Mouse (Mus musculus) kidney, embryonic 16.5 days (tissue): ENCODE data around the gene Pepd. TPM values are rescaled to one million over a fixed set of nuclear protein-coding genes. Genes with fewer than 3 reads are reported as not detected.

Experiments
- ATAC-seq: fragments of 200-750 bp; cut with Nextera tagmentation; 2 replicates; pipeline ENCODE4 v1.8.0; 2017; ENCODE audit warnings: moderate TSS enrichment; ENCODE audit not compliant: low FRiP score, low TSS enrichment
- H3K27ac ChIP-seq: fragments of 300-500 bp; sonication (generic); 2 replicates; pipeline ENCODE4 v1.5.1; 2014; ENCODE audit warnings: low read length
- H3K27me3 ChIP-seq: fragments of 300-500 bp; sonication (generic); 2 replicates; pipeline ENCODE4 v1.6.1; 2014; ENCODE audit warnings: low read length, control low read depth, mixed read lengths; ENCODE audit not compliant: insufficient read depth
- H3K36me3 ChIP-seq: fragments of 300-500 bp; sonication (generic); 2 replicates; pipeline ENCODE4 v1.6.1; 2014; ENCODE audit warnings: low read length, control low read depth, mixed read lengths; ENCODE audit not compliant: insufficient read depth
- H3K4me1 ChIP-seq: fragments of 300-500 bp; sonication (generic); 2 replicates; pipeline ENCODE4 v1.6.1; 2014; ENCODE audit warnings: low read length, control low read depth, mixed read lengths; ENCODE audit not compliant: insufficient read depth
- H3K4me2 ChIP-seq: fragments of 300-500 bp; sonication (generic); replicated peaks from 2 replicates; pipeline ENCODE4 v1.6.1; 2014; ENCODE audit warnings: low read depth, low read length
- H3K4me3 ChIP-seq: fragments of 300-500 bp; sonication (generic); 2 replicates; pipeline ENCODE4 v1.5.1; 2014; ENCODE audit warnings: mild to moderate bottlenecking, low read length
- H3K9ac ChIP-seq: fragments of 300-500 bp; sonication (generic); replicated peaks from 2 replicates; pipeline ENCODE4 v1.6.1; 2014; ENCODE audit warnings: low read length
- H3K9me3 ChIP-seq: fragments of 300-500 bp; sonication (generic); 2 replicates; pipeline ENCODE4 v1.6.1; 2016; ENCODE audit warnings: low read length, control low read depth
- WGBS: fragments of 180-500 bp; shearing (Covaris S2); extraction: QIAGEN DNeasy Blood & Tissue Kit; methylation state at CpG from one replicate; pipeline ENCODE4 v1.1.7; 2014; 5-methylcytosine and 5-hydroxymethylcytosine counted together
- polyA plus RNA-seq: library from polyadenylated mRNA; unstranded; fragments of >200 nt; fragmentation: Nextera tagmentation; extraction: Ambion mirVana; gene quantifications from 2 replicates; pipeline ENCODE4 v1.2.1, GENCODE M21; 2015

Gene Pepd
- polyA plus RNA-seq, 1 experiment from 2014 or later, result 148 TPM

DNA sequence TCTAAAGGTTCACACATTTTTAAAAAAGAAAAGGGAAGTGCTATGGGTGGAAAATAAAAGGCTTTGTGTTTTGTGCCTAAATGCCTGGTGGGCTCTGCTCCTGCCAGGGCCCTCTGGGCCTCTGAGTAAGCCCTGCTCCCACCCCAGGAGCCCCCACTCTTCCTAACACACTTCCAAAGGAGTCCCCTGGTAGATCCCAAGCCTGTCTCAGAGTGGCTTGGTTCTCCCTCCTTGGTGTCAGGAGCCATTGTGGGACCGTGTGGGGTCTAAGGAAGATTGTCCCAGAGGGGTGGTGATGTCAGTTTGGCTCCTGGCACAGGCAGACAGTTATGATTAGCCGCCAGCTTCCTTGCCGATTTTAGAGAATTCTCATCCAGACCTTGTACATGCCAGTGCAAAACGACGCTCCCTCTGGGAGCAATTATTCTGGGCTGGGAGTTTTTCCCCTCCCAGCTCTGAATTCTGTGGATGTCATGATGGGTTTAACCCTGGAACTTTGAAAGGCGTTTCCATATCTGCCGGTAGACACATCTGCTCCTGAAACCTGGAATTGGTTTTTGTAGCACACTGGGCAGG lies 74.5 kb downstream of the Pepd start:
- Histone ChIP-seq H3K4me3 (no peak overlapping the region), H3K4me2 (no peak overlapping the region), H3K9ac (no peak overlapping the region), H3K9me3 (no peaks in the 10 kb centered on the region), H3K27ac (no peak overlapping the region), H3K36me3 (peaks cover 5% of the 10 kb centered on the region), H3K4me1 (peaks cover 24% of the 10 kb centered on the region), H3K27me3 (no peaks in the 10 kb centered on the region)
- ATAC-seq, result no peak
- WGBS, result 63% methylated on average over 7 of the region's 7 CpGs

DNA sequence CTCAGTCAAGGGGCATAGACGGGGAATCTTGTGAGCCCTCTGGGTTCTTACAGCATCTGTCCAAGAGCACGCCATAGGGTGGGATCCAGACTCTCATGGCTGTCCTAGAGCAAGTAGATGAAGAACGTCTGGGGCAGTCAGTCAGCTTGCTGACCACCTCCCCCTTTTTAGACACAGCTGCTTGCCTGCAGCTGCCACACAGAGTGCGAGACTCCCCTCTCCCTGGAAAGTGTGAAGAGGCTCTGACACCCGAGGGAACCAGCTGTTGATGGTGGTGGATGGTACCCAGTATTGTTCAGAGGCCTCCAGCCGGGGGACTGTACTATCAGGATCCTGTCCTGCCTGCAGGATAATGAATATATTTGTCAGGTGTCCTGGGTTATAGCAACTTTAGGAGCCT lies 75.1 kb downstream of the Pepd start:
- ATAC-seq, result no peak
- WGBS, result 47% methylated on average over 6 of the region's 6 CpGs
- no peak overlapping the region for H3K4me2 ChIP-seq

DNA sequence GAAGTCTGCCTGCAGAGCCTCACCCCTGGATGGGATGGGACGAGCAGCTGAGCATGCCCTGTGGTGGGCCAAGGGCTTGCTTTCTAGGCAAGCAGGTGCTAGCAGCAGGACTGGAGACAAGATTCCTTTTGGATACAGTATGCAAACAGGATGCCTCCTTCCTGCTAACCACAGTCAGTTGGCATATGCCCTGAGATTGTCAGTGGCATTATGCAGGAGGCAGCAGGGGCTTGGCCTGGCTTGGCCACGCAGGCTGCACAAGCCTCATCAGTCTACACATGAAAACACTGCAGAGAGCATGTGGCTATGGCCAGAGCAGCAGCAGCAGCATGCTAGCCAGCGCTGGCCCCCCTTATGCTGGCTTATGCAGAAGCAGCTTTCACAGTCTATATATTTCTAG lies 76.3 kb downstream of the Pepd start:
- H3K4me3 ChIP-seq, result no peak overlapping the region
- no peaks in the 10 kb centered on the region for H3K27me3 ChIP-seq
- no peaks in the 10 kb centered on the region for H3K36me3 ChIP-seq
- ATAC-seq, result no peak
- H3K9me3 ChIP-seq, result no peaks in the 10 kb centered on the region
- H3K9ac ChIP-seq, result no peak overlapping the region
- 68% methylated on average over 3 of the region's 3 CpGs for WGBS
- H3K4me1 ChIP-seq, result peaks cover 22% of the 10 kb centered on the region
- no peak overlapping the region for H3K4me2 ChIP-seq
- H3K27ac ChIP-seq, result no peak overlapping the region

More for the DNA sequence above, 75.1 kb downstream of the Pepd start:
- peaks cover 24% of the 10 kb centered on the region for H3K4me1 ChIP-seq
- H3K9ac ChIP-seq, result no peak overlapping the region
- H3K27me3 ChIP-seq, result no peaks in the 10 kb centered on the region
- no peak overlapping the region for H3K27ac ChIP-seq
- H3K36me3 ChIP-seq, result no peaks in the 10 kb centered on the region
- no peak overlapping the region for H3K4me3 ChIP-seq
- H3K9me3 ChIP-seq, result no peaks in the 10 kb centered on the region

DNA sequence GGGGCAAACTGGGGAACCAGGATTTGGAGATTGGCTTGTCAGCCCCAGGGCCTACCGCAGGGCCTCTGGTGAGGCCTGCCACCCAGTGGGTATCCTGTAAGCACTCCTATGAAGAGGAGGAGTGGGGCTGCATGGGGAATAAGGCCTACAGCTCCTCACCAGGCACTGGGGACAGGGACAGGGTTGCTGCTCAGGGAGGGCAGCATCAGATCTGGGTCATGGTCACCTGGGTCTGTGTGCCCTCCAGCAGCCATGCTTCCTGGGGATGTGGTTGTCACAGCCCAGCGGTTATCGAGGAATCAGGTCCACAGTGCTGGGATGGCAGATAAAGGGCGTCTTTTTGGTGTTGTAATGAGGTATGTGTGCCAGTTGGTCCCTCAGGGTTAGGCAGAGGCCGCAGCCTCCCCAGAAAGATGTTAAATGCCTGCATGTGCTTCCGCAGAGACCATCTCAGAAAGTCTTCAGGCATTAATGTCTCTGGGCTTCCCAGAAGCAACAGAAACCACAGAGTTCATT lies 79.6 kb downstream of the Pepd start:
- Histone ChIP-seq H3K36me3 (no peaks in the 10 kb centered on the region), H3K4me2 (no peak overlapping the region), H3K9me3 (no peaks in the 10 kb centered on the region), H3K27me3 (no peaks in the 10 kb centered on the region), H3K4me1 (no peaks in the 10 kb centered on the region), H3K4me3 (no peak overlapping the region), H3K27ac (no peak overlapping the region), H3K9ac (no peak overlapping the region)
- WGBS, result 80% methylated on average over 6 of the region's 6 CpGs
- ATAC-seq, result no peak

DNA sequence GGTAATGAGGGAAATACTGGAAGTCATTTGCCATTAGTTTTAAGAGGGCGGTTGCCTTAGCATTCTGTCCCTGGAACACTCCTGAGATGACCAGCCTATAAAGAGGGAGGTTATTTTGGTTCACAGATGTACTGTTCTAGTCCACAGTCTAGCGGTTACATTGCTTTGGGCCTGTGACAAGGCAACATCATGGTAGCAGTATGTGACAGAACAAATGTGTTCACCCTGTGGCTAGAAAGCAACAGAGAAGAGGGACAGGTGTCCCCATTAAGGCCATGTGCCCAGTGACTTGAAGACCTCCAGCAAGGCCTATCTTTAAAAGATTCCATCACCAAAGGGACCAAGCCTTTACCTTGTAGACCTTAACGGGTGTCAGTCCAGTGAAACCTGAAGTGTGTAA lies 80.6 kb downstream of the Pepd start:
- no peaks in the 10 kb centered on the region for H3K9me3 ChIP-seq
- H3K27me3 ChIP-seq, result no peaks in the 10 kb centered on the region
- no peaks in the 10 kb centered on the region for H3K4me1 ChIP-seq
- ATAC-seq, result no peak
- no peaks in the 10 kb centered on the region for H3K36me3 ChIP-seq
- H3K9ac ChIP-seq, result no peak overlapping the region
- no peak overlapping the region for H3K4me3 ChIP-seq
- no peak overlapping the region for H3K4me2 ChIP-seq
- no peak overlapping the region for H3K27ac ChIP-seq
- 92% methylated on average over 3 of the region's 3 CpGs for WGBS

DNA sequence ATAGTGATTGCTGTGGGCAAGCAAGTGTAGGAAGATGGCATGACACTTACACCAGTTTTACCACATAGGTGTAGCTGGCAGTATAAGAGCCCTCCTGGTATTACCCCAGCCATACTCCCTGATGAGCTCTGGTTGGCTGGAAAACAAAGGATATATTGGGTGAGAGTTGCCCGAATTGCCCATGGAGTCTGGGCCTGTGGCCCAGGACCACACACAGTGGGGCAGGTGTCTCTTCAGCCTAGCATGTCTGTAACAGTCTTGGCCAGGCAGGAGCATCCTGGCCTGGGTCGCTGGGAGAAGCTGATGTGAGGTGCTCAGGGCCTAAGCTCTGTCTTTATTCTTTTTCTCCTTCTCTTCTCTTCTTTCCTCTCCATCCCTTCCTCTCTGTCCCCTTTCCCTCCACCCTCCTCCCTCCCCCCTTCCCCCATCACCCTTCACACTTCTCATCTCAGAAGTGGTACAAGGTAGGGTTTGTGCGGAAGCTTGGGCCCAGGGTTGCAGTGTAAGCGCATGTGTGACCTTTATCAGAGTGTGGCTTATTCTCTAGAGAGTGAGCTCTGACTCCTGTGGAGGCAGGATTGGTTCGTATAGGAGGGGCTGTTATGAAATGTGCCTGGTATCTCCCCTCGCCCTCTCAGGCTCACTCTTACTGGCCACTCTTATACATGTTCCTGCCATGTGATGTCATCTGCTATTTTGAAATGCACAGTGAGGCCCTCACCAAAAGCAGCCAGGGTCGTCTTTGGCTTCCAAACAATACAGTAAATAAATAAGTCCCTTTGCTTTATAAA lies 83.9 kb downstream of the Pepd start:
- 85% methylated on average over 7 of the region's 7 CpGs for WGBS
- no peak overlapping the region for H3K4me2 ChIP-seq
- no peak for ATAC-seq

DNA sequence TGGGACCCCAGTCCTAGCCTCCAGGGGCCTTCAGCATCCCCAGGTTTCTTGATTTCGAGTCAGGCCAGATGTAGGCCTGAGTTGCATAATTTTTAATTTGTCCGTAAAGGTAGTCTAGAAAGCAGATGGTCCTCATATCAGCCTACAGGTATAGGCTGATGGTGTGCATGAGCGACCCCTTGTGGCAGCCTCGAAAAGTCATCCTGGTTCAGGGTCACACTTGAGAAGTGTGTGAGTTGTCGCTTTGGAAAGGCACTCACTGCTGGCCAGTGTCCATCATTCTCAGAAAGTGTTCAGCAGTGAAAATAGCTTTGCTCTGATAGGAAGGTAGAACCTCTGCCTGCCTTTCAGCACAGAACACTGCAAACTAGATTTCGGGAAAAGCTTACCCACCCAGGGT lies 88.7 kb downstream of the Pepd start:
- WGBS, result 42% methylated on average over 6 of the region's 6 CpGs
- Histone ChIP-seq H3K4me2 (no peak overlapping the region), H3K4me1 (no peaks in the 10 kb centered on the region; the same call in 1 of the 2 replicates), H3K9ac (no peak overlapping the region), H3K36me3 (no peaks in the 10 kb centered on the region), H3K9me3 (no peaks in the 10 kb centered on the region), H3K27me3 (no peaks in the 10 kb centered on the region), H3K27ac (no peak overlapping the region), H3K4me3 (no peak overlapping the region)
- no peak for ATAC-seq

More for the DNA sequence above, 83.9 kb downstream of the Pepd start:
- no peak overlapping the region for H3K4me3 ChIP-seq
- H3K4me1 ChIP-seq, result no peaks in the 10 kb centered on the region
- H3K9me3 ChIP-seq, result no peaks in the 10 kb centered on the region
- H3K9ac ChIP-seq, result no peak overlapping the region
- no peaks in the 10 kb centered on the region for H3K27me3 ChIP-seq
- no peaks in the 10 kb centered on the region for H3K36me3 ChIP-seq
- H3K27ac ChIP-seq, result no peak overlapping the region

DNA sequence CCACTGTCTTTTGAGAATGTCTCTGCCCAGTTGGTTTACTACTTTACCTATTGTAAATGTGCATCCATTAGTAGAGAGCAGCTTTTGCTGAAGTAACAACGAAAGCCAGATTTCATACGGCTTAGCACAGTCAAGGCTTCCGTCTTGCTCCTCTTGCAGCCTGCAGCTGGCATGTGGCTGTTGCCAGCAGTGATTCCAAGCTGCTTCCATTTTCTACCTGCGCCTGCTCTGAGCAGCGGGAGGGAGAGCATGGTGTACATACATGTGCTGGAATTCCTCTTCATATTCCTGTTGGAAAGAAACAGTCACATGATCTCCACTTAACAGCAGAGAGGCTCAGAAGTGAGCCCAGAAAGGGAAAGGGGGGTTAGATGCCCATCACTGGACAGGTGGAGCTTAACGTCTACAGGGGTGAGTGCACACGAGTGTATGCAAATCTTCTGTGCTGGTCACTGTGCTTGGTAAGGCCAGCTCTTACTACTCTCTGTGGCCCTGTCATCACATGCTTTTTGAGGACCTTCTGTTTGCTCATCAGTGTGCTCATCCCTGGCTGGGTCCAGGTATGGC lies 91.1 kb downstream of the Pepd start:
- H3K4me3 ChIP-seq, result no peak overlapping the region
- H3K36me3 ChIP-seq, result peaks cover 3% of the 10 kb centered on the region; the same call in 1 of the 2 replicates
- H3K9me3 ChIP-seq, result no peaks in the 10 kb centered on the region
- no peaks in the 10 kb centered on the region; the same call in 1 of the 2 replicates for H3K4me1 ChIP-seq
- no peaks in the 10 kb centered on the region for H3K27me3 ChIP-seq
- no peak overlapping the region for H3K27ac ChIP-seq
- no peak overlapping the region for H3K9ac ChIP-seq
- WGBS, result 81% methylated on average over 7 of the region's 7 CpGs
- no peak for ATAC-seq
- H3K4me2 ChIP-seq, result no peak overlapping the region

DNA sequence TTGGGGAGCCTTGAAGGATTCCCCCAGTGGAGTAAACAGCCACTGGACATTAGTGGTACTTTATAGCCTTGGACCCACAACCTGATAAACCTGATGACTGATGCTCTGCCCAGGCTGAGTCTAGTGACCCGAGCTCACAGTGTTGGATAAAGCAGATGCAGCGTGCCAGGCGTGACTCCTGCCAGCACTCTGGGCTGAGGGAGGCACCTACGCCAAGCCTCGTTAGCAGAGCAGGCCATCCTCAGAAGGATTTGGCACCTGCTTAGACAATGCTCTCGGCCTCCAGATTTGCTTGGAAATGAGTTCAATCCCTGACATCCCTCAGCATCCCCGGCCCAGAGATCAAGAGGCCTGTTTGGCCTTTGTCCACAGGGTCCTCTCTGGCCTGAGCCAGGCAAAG lies 94.5 kb downstream of the Pepd start:
- peaks cover 3% of the 10 kb centered on the region; the same call in 1 of the 2 replicates for H3K36me3 ChIP-seq
- H3K27me3 ChIP-seq, result no peaks in the 10 kb centered on the region
- no peak overlapping the region for H3K4me3 ChIP-seq
- WGBS, result 85% methylated on average over 7 of the region's 7 CpGs
- H3K4me2 ChIP-seq, result no peak overlapping the region
- ATAC-seq, result no peak
- H3K4me1 ChIP-seq, result no peaks in the 10 kb centered on the region; the same call in 1 of the 2 replicates
- no peak overlapping the region for H3K27ac ChIP-seq
- H3K9ac ChIP-seq, result no peak overlapping the region
- no peaks in the 10 kb centered on the region for H3K9me3 ChIP-seq

DNA sequence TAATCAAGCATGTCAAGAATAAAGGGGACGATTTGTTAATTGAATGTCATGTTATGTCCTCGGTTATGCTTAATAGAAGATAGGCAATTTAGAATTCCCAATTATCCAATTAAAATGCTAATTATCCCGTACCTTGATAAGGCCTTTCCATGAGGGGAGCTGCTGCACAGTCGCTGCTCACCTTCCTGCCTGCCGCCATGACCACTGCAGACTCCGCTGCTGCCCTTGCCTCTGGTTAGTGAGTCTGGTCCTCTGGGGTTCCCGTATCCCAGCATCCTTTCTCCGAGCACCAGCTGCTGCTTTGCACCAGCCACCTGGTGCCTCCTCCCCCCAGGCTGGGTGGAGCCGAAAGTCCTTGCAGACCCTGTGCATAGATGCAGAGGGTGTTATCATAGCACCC lies 101.0 kb downstream of the Pepd start:
- no peak overlapping the region for H3K4me2 ChIP-seq
- no peaks in the 10 kb centered on the region for H3K27me3 ChIP-seq
- no peak overlapping the region for H3K27ac ChIP-seq
- H3K36me3 ChIP-seq, result no peaks in the 10 kb centered on the region
- no peak overlapping the region for H3K4me3 ChIP-seq
- no peak overlapping the region for H3K9ac ChIP-seq
- H3K4me1 ChIP-seq, result no peaks in the 10 kb centered on the region
- 72% methylated on average over 9 of the region's 9 CpGs for WGBS
- ATAC-seq, result no peak
- no peaks in the 10 kb centered on the region for H3K9me3 ChIP-seq
